Mouse (Mus musculus): ENCODE data around the gene Gm21836. TPM values are rescaled to one million over a fixed set of nuclear protein-coding genes. Genes with fewer than 3 reads are reported as not detected.
A peak's percentile ranks its signal among the peaks of the same experiment; 100 is the strongest.
"Not testable (repeated sequence)": the region's sequence is repeated elsewhere in the genome, so short reads cannot be mapped to it uniquely, and the experiment has no call there.

Gm21836 gene
- polyA plus RNA-seq (2016; fragmentation: Nextera tagmentation; extraction: Ambion mirVana), result not detected in 2 replicates

- not testable (repeated sequence) for ATAC-seq (ENCODE audit: low FRiP score, low read depth)
- WGBS, result 88% methylated on average over 2 of the region's 2 CpGs
These were observed at the start of gene Gm21836 for GRCm38 (mm10) chr9:124493693-124494092. Gene Gm21836 (minus strand): TSS chr9:124493793.

GRCm38 (mm10) chr9:124480361-124480980, 13.1 kb downstream of the Gm21836 start:
- not testable (repeated sequence) for H3K27me3 ChIP-seq (replicated peaks); ATAC-seq (ENCODE audit: low FRiP score, low read depth); H3K27ac ChIP-seq; H3K9me3 ChIP-seq; H3K4me1 ChIP-seq; H3K4me2 ChIP-seq (replicated peaks); H3K9ac ChIP-seq; H3K4me3 ChIP-seq
- 70% methylated on average over 13 of the region's 15 CpGs for WGBS
- peaks cover 13% of the 10 kb centered on the region for H3K36me3 ChIP-seq

More at GRCm38 (mm10) chr9:124493693-124494092, at the start of gene Gm21836:
- H3K27me3 ChIP-seq (replicated peaks); H3K27ac ChIP-seq; H3K4me2 ChIP-seq (replicated peaks); H3K4me3 ChIP-seq; H3K36me3 ChIP-seq; H3K9ac ChIP-seq; H3K4me1 ChIP-seq: not testable (repeated sequence)
- H3K9me3 ChIP-seq, result peaks cover 15% of the 10 kb centered on the region

GRCm38 (mm10) chr9:124478081-124478480, 15.5 kb downstream of the Gm21836 start:
- Histone ChIP-seq H3K4me2 (replicated peaks) (no peak overlapping the region), H3K27me3 (replicated peaks) (no peaks in the 10 kb centered on the region), H3K9ac (no peak overlapping the region), H3K27ac (no peak overlapping the region), H3K4me1 (no peaks in the 10 kb centered on the region), H3K4me3 (no peak overlapping the region), H3K36me3 (peaks cover 13% of the 10 kb centered on the region), H3K9me3 (0 out of 2 replicates have a peak, but pooled peaks cover 10% of the 10 kb centered on the region)
- 95% methylated on average over 3 of the region's 3 CpGs for WGBS
- no peak for ATAC-seq (ENCODE audit: low FRiP score, low read depth)

- H3K4me2 ChIP-seq (replicated peaks), result no peak within 1 kb of the TSS
- peaks cover 13% of the 10 kb centered on the region for H3K36me3 ChIP-seq
- no peaks in the 10 kb centered on the region for H3K4me1 ChIP-seq
- H3K27me3 ChIP-seq (replicated peaks), result no peaks in the 10 kb centered on the region
- H3K9ac ChIP-seq, result no peak within 1 kb of the TSS
- WGBS, result 95% methylated on average over 22 of the region's 22 CpGs
- H3K9me3 ChIP-seq, result 0 out of 2 replicates have a peak, but pooled peaks cover 10% of the 10 kb centered on the region
- ATAC-seq (ENCODE audit: low FRiP score, low read depth), result peak; percentile 53; the same call in 1 of the 2 replicates
- H3K27ac ChIP-seq, result no peak within 1 kb of the TSS
- no peak within 1 kb of the TSS for H3K4me3 ChIP-seq
These were observed 17.3 kb downstream of the Gm21836 start, which contains the start of gene Ppp2r3d for GRCm38 (mm10) chr9:124476096-124476902. Gene Ppp2r3d (minus strand): TSS chr9:124476898.

- H3K4me3 ChIP-seq, result no peak overlapping the region
- no peak overlapping the region for H3K4me2 ChIP-seq (replicated peaks)
- H3K27ac ChIP-seq, result no peak overlapping the region
- WGBS, result 85% methylated on average over 15 of the region's 15 CpGs
- ATAC-seq (ENCODE audit: low FRiP score, low read depth), result peak; percentile 56; the same call in 1 of the 2 replicates
- H3K9ac ChIP-seq, result no peak overlapping the region
- H3K27me3 ChIP-seq (replicated peaks), result no peaks in the 10 kb centered on the region
- no peaks in the 10 kb centered on the region for H3K4me1 ChIP-seq
- 0 out of 2 replicates have a peak, but pooled peaks cover 10% of the 10 kb centered on the region for H3K9me3 ChIP-seq
- peaks cover 13% of the 10 kb centered on the region for H3K36me3 ChIP-seq
These were observed 17.9 kb downstream of the Gm21836 start for GRCm38 (mm10) chr9:124475689-124476088.

GRCm38 (mm10) chr9:124456572-124456971, 37.0 kb downstream of the Gm21836 start:
- no peaks in the 10 kb centered on the region for H3K27me3 ChIP-seq (replicated peaks)
- H3K4me2 ChIP-seq (replicated peaks), result no peak overlapping the region
- no peaks in the 10 kb centered on the region for H3K4me1 ChIP-seq
- H3K36me3 ChIP-seq, result no peaks in the 10 kb centered on the region
- H3K9me3 ChIP-seq, result no peaks in the 10 kb centered on the region
- ATAC-seq (ENCODE audit: low FRiP score, low read depth), result no peak
- no peak overlapping the region for H3K9ac ChIP-seq
- 5% methylated on average over 1 of the region's 1 CpGs for WGBS
- no peak overlapping the region for H3K4me3 ChIP-seq
- no peak overlapping the region for H3K27ac ChIP-seq

Other genes starting within 250 kb of the Gm21836 start
- gene 2010315B03Rik, start 181.1 kb downstream of the Gm21836 start, polyA plus RNA-seq (2016; fragmentation: Nextera tagmentation; extraction: Ambion mirVana), result 7.1 and 8.8 TPM in 2 replicates
- gene Ppp2r3d, start 16.9 kb downstream of the Gm21836 start, polyA plus RNA-seq (2016; fragmentation: Nextera tagmentation; extraction: Ambion mirVana), result 194 and 199 TPM in 2 replicates

Data from neural tube, embryonic 12.5 days (tissue).